22 mouse cellular contexts compared by ENCODE assay signal in genomic region chr19:58414733-58415132, GRCm38 (mm10). TPM values are rescaled to one million over a fixed set of nuclear protein-coding genes. Genes with fewer than 3 reads are reported as not detected.
DNase-seq lines count a peak whose midpoint lies in the region; ATAC-seq lines count a peak whose summit lies in the region.
"Had no signal": no experiment of that assay in that cellular context is flagged by ENCODE, and none has a peak within 500 bp of the region (broad histone marks: within the 10 kb centered on the region; RNA-seq: fewer than 3 reads in every experiment).

No protein-coding gene starts in this region.

- DNase-seq in thymus, postnatal 25 days, result no peak
- DNase-seq in embryo, embryonic 11 days, result no peak
- DNase-seq: adrenal gland, adult 2 months; adrenal gland, postnatal 10 days; adrenal gland, postnatal 25 days; cerebellum, adult 11 months; cerebellum, adult 18-20 months; cerebellum, adult 8-10 months; cerebellum, adult 9-11 months; cerebellum, postnatal 14 days; cerebellum, postnatal 36 days had no signal

- no peak overlapping the region for H3K9ac ChIP-seq in heart, embryonic 11.5 days (ENCODE audit: low read depth, low read length)
- H3K9ac ChIP-seq: embryonic facial prominence, embryonic 13.5 days; embryonic facial prominence, embryonic 15.5 days; forebrain, embryonic 12.5 days had no signal

- no peak overlapping the region for H3K4me2 ChIP-seq in heart, embryonic 11.5 days
- H3K4me2 ChIP-seq: embryonic facial prominence, embryonic 13.5 days; embryonic facial prominence, embryonic 15.5 days; forebrain, embryonic 12.5 days had no signal

- H3K27me3 ChIP-seq in heart, embryonic 11.5 days (ENCODE audit: control insufficient read depth, insufficient read depth, low read length), result no peaks in the 10 kb centered on the region
- H3K27me3 ChIP-seq: embryonic facial prominence, embryonic 13.5 days; embryonic facial prominence, embryonic 15.5 days; forebrain, embryonic 12.5 days had no signal

- no peaks in the 10 kb centered on the region for H3K36me3 ChIP-seq in heart, embryonic 11.5 days (ENCODE audit: control insufficient read depth, insufficient read depth, low read length)
- H3K36me3 ChIP-seq: embryonic facial prominence, embryonic 13.5 days; embryonic facial prominence, embryonic 15.5 days; forebrain, embryonic 10.5 days; forebrain, embryonic 12.5 days had no signal

- no peak overlapping the region for H3K4me3 ChIP-seq in heart, embryonic 11.5 days (ENCODE audit: low read depth, low read length)
- H3K4me3 ChIP-seq: embryonic facial prominence, embryonic 13.5 days; embryonic facial prominence, embryonic 15.5 days; erythroblast, embryonic 14.5 days; forebrain, embryonic 10.5 days; forebrain, embryonic 12.5 days had no signal

- no peak overlapping the region for H3K27ac ChIP-seq in heart, embryonic 11.5 days (ENCODE audit: low read depth, low read length)
- H3K27ac ChIP-seq: embryonic facial prominence, embryonic 13.5 days; embryonic facial prominence, embryonic 15.5 days; forebrain, embryonic 10.5 days; forebrain, embryonic 12.5 days had no signal

- ATAC-seq in granulocyte monocyte progenitor cell, adult 5-6 weeks (replicated peaks; ENCODE audit: poor library complexity, severe bottlenecking), result peak; percentile 29; the same call in 1 of the 2 replicates
- peak; percentile 45; the same call in 1 of the 2 replicates for ATAC-seq in megakaryocyte progenitor cell, adult 5-6 weeks (replicated peaks; ENCODE audit: poor library complexity)
- ATAC-seq in heart, embryonic 11.5 days (replicated peaks; ENCODE audit: insufficient number of reproducible peaks, low FRiP score, low TSS enrichment), result no peak
- ATAC-seq: forebrain, embryonic 14.5 days; forebrain, embryonic 16.5 days had no signal

- peaks cover 5% of the 10 kb centered on the region for H3K4me1 ChIP-seq in heart, embryonic 11.5 days (ENCODE audit: control insufficient read depth, insufficient read depth, low read length)
- H3K4me1 ChIP-seq: forebrain, embryonic 12.5 days had no signal

- H3K9me3 ChIP-seq in heart, embryonic 11.5 days (replicated peaks; ENCODE audit: control insufficient read depth, low read length), result no peaks in the 10 kb centered on the region
- H3K9me3 ChIP-seq: embryonic facial prominence, embryonic 13.5 days; embryonic facial prominence, embryonic 15.5 days; forebrain, embryonic 12.5 days had no signal

RNA-seq across cellular contexts. Expression of gene Gfra1, which starts 41.0 kb away (rescaled TPM):
- not detected in 2 replicates for total RNA-seq in granulocyte monocyte progenitor cell, adult 5-6 weeks (2014; fragmentation: Nextera tagmentation)
- total RNA-seq in granulocyte monocyte progenitor cell, adult 5-6 weeks (2017), result not detected in 2 replicates
- 0.20 TPM in 1 of 2 replicates, not detected in the other for total RNA-seq in megakaryocyte progenitor cell, adult 5-6 weeks (2015)
- 0.03 and 0.08 TPM in 2 replicates for total RNA-seq in megakaryocyte progenitor cell, adult 5-6 weeks (2017)
- polyA plus RNA-seq in heart, embryonic 11.5 days (2014; fragmentation: Nextera tagmentation; extraction: Ambion mirVana), result 3.8 and 4.3 TPM in 2 replicates
- total RNA-seq: MEL had no signal
- polyA plus RNA-seq: erythroblast, embryonic 14.5 days had no signal
